Mouse (Mus musculus): ENCODE measurements around the gene 4931428F04Rik. TPM values are rescaled to one million over a fixed set of nuclear protein-coding genes. Genes with fewer than 3 reads are reported as not detected.

The 4931428F04Rik gene
- polyA plus RNA-seq, 1 experiment from 2014 or later = 43.8 TPM

DNA sequence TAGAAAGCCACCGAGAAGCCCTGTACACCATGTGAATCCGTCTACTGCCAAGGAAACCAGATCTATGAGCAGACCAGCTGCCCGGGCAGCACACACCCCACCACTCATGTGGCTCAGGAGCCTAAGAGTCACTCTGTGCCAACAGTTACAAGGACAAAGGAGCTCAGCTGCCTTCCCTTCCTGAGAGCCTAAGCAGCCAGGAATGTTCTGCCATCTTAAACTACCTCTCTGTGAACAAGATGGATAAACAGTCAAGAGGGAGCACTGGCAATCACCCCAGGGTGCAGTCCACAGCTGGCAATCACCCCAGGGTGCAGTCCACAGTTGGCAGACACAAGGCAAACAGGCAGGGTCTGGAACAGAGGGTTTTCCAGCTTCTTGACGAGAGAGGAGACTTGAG lies 28.3 kb upstream of the 4931428F04Rik start:
- H3K27ac ChIP-seq = no peak overlapping the region
- 90% methylated on average over 4 of the region's 4 CpGs for WGBS
- no peaks in the 10 kb centered on the region for H3K27me3 ChIP-seq (ENCODE audit: insufficient read depth, poor library complexity, severe bottlenecking)
- H3K36me3 ChIP-seq = peaks cover 76% of the 10 kb centered on the region
- no peak for DNase-seq (ENCODE audit: low spot score)
- no peaks in the 10 kb centered on the region for H3K4me1 ChIP-seq (replicated peaks)
- no peaks in the 10 kb centered on the region for H3K9me3 ChIP-seq
- H3K4me3 ChIP-seq = no peak overlapping the region

DNA sequence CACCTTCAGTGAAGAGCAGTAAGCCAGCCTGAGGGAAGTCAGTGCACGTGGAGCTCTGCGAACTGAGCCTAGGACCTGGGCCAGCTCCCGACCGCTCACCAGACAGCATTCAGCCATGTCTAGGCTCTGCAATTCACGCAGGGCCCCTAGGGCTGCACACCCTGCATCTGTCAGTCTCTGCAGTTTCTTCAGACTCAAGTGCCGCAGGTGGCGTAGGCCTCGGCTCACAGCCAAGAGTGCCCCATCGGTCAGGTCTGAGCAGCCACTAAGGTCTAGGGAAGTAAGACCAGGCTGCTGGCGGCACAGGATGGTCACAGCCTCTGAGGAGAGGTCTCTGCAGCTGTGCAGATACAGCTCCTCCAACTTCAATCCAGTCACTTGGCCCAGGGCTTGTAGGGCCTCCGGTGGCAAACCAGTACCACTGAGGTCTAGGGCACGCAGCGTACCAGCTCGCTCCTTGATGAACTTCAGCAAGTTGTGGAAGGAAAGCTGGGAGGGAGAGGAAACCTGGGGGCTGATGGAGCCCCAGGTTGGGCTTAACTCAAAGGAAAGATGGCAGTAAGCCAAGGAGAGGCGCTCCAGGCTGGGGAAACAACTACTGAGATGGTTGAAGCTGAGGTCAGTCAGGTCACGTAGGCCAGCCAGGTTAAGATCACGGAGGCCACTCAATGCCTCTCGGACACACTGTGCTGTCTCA lies 25.6 kb upstream of the 4931428F04Rik start:
- Histone ChIP-seq H3K27ac (no peak overlapping the region), H3K36me3 (peaks cover 96% of the 10 kb centered on the region), H3K4me1 (replicated peaks) (no peaks in the 10 kb centered on the region), H3K9me3 (no peaks in the 10 kb centered on the region), H3K27me3 (ENCODE audit: insufficient read depth, poor library complexity, severe bottlenecking) (no peaks in the 10 kb centered on the region), H3K4me3 (no peak overlapping the region)
- no peak for DNase-seq (ENCODE audit: low spot score)
- 94% methylated on average over 18 of the region's 18 CpGs for WGBS

DNA sequence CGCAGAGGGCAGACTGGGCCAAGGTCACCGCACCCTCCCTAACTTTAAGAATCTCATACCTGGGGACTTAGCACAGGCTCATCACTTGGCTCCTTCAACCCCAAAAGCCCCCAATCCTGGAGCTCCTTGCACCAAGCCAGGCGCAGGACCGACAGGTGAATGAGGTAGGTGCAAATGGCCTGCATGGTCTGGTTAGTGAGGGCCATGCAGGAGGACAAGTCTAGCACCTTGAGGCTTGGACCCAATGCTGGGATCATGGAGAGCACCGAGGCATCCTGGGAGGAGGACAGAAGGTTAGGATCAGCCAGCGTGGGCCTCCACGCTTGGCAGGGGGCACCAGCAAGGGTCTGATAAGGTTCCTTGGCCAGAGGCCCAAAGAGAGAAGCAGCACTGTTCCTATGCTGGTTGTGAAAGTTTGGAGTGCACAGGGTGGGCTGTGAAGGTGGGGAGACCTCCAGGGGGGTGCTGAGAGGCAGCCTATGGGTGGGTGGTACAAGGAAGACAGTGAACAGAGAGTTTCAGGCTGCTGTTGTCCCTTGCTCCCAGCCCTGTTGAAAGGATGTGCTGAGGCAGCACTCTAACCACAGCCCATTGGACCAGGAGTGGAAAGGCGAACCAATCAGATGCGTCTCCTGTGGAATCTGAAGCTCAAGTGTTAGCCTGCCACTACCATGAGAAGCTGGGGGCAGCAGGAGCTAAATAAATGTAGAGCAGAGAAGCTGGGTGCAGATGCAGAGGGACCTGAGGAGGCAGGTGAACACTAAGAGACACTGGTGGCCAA lies 24.1 kb upstream of the 4931428F04Rik start:
- Histone ChIP-seq H3K4me3 (no peak overlapping the region), H3K4me1 (replicated peaks) (no peaks in the 10 kb centered on the region), H3K27me3 (ENCODE audit: insufficient read depth, poor library complexity, severe bottlenecking) (no peaks in the 10 kb centered on the region), H3K9me3 (no peaks in the 10 kb centered on the region), H3K36me3 (peaks cover 97% of the 10 kb centered on the region), H3K27ac (no peak overlapping the region)
- 81% methylated on average over 9 of the region's 9 CpGs for WGBS
- no peak for DNase-seq (ENCODE audit: low spot score)

DNA sequence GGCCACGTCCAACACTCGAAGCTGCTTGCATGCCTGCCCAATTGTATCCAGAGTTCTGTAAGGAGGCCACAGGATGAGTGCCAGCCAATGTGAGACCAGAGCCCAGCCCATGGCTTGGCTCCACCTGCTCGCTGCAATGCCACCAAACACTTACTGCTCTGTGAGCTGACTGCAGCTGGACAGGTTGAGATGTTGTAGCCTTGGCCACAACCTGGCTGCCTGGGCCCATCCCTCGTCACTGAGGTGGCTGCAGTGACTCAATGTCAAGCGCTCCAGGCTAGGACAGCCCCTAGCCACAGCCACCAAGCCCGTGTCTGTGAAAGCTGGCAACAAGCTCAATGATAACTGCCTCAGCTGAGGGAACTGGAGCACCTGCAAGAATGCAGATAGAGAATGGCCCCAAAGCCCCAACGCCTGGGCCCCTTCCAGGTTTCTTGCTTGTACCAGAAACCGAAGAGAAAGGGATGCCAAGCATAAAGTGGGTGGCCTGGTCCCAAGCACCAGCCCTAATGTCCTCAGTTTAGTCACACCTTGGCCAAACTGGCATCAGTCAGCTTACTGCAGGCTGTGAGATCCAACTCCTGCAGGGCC lies 23.3 kb upstream of the 4931428F04Rik start:
- WGBS = 89% methylated on average over 8 of the region's 8 CpGs
- no peak overlapping the region for H3K27ac ChIP-seq
- no peaks in the 10 kb centered on the region for H3K4me1 ChIP-seq (replicated peaks)
- H3K36me3 ChIP-seq = peaks cover 97% of the 10 kb centered on the region
- H3K9me3 ChIP-seq = no peaks in the 10 kb centered on the region
- no peak overlapping the region for H3K4me3 ChIP-seq
- H3K27me3 ChIP-seq (ENCODE audit: insufficient read depth, poor library complexity, severe bottlenecking) = no peaks in the 10 kb centered on the region
- no peak for DNase-seq (ENCODE audit: low spot score)

DNA sequence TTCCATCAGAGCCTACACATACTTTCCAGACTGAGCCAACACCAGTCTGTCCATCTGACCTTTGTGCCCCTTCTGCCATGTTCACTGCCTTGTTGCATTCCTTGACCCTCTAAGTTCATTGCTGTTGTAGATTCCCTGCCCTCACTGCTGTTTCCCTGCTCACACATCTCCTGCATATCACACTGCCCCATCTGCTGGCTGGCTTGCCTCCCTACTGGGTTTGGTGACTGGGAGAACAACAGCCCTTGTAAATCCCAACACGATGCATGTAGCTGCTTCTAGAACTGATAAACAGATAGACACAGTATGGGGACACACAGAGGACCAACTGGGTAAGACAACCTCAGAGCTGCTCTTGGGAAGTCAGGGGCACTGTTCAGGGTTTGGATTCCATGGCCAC lies 22.1 kb upstream of the 4931428F04Rik start:
- Histone ChIP-seq H3K9me3 (no peaks in the 10 kb centered on the region), H3K27ac (no peak overlapping the region), H3K27me3 (ENCODE audit: insufficient read depth, poor library complexity, severe bottlenecking) (no peaks in the 10 kb centered on the region), H3K4me3 (no peak overlapping the region), H3K4me1 (replicated peaks) (no peaks in the 10 kb centered on the region), H3K36me3 (peaks cover 99% of the 10 kb centered on the region)
- 79% methylated on average over 1 of the region's 1 CpGs for WGBS
- DNase-seq (ENCODE audit: low spot score) = no peak

DNA sequence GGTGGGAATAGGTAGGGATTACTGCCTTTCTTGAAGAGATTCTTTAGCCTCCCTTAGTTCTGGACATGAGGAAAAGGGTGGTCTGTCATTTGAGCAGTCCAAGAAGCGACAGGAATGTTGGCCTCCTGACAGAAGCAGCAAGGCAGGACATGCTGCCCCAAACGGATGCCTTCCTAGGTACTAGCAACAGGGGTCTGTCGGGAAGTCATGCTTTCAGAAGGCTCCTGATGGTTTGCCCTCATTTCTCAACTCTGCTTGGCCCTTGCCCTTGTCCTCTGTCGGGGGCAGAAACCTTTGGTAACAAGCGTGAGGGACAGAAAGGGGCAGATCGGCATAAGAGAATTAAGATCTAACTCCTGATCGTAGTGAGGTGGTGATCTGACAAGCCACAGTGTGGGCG lies 20.5 kb upstream of the 4931428F04Rik start:
- no peak overlapping the region for H3K4me3 ChIP-seq

DNA sequence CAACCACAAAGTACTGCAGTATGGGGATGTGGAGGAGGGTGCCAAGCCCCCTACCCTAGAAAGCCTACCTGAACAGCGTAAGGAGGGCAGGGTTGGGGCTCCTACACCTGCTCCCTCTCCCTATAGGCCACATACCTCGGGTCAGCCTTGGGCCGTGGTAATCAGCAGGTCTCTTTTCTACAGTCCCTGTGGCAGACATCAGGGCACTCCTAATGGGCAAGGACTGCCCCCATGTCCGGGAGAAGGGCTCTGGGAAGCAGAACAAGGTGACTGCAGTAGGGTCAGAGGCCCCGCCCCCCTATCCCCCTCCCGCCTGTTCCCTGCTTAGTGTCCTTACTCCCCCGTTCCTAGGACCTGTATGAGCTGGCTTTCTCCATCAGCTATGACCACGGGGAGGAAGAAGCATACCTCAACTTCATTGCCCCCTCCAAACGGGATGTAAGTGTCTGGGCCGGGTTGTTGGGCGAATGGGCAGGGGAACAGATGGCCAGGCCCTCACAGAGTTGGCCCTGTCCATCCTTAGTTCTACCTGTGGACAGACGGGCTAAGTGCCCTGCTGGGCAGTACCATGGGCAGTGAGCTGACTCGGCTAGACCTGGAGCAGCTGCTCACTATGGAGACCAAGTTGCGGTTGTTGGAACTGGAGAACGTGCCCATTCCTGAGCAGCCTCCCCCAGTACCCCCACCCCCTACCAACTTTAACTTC lies 19.6 kb upstream of the 4931428F04Rik start:
- H3K27me3 ChIP-seq (ENCODE audit: insufficient read depth, poor library complexity, severe bottlenecking) = no peaks in the 10 kb centered on the region
- H3K36me3 ChIP-seq = peaks cover 88% of the 10 kb centered on the region
- 85% methylated on average over 15 of the region's 15 CpGs for WGBS
- H3K4me3 ChIP-seq = no peak overlapping the region
- no peak overlapping the region for H3K27ac ChIP-seq
- peaks cover 21% of the 10 kb centered on the region for H3K4me1 ChIP-seq (replicated peaks)
- H3K9me3 ChIP-seq = no peaks in the 10 kb centered on the region
- no peak for DNase-seq (ENCODE audit: low spot score)

More for the DNA sequence above, 20.5 kb upstream of the 4931428F04Rik start:
- H3K9me3 ChIP-seq = no peaks in the 10 kb centered on the region
- H3K27me3 ChIP-seq (ENCODE audit: insufficient read depth, poor library complexity, severe bottlenecking) = no peaks in the 10 kb centered on the region
- no peak for DNase-seq (ENCODE audit: low spot score)
- no peak overlapping the region for H3K27ac ChIP-seq
- peaks cover 88% of the 10 kb centered on the region for H3K36me3 ChIP-seq
- WGBS = 86% methylated on average over 8 of the region's 8 CpGs
- peaks cover 15% of the 10 kb centered on the region for H3K4me1 ChIP-seq (replicated peaks)

DNA sequence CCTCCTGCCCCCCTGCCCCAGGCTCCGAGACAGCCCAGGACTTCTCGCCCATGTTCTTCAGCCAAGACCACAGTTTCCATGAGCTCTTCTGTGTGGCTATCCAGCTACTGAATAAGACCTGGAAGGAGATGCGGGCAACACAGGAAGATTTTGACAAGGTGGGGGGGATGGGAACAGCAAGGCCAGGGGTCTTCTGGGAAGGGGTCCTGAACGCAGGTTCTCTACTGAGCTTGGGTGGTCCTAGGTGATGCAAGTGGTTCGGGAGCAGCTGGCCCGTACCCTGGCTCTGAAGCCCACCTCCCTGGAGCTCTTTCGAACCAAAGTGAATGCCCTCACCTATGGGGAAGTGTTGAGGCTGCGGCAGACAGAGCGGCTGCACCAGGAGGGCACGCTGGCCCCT lies 18.8 kb upstream of the 4931428F04Rik start:
- 93% methylated on average over 10 of the region's 10 CpGs for WGBS
- DNase-seq (ENCODE audit: low spot score) = no peak
- peaks cover 88% of the 10 kb centered on the region for H3K36me3 ChIP-seq

DNA sequence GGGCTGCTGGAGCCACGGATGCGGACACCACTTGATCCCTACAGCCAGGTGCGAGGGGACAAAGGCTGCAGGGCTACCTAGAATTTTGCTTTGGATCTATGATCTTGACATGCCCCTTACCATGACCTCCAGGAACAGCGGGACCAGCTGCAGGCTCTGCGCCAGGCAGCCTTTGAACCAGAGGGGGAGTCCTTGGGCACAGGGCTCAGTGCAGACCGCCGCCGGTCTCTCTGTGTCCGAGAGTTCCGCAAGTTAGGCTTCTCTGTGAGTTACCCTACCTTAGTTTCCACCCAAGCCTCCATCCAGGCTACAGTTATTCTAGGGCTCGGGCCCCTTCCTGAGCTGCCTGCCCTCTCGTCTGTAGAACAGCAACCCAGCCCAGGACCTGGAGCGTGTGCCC lies 18.0 kb upstream of the 4931428F04Rik start:
- DNase-seq (ENCODE audit: low spot score) = no peak
- Histone ChIP-seq H3K9me3 (no peaks in the 10 kb centered on the region), H3K27ac (no peak overlapping the region), H3K4me3 (no peak overlapping the region), H3K27me3 (ENCODE audit: insufficient read depth, poor library complexity, severe bottlenecking) (no peaks in the 10 kb centered on the region), H3K4me1 (replicated peaks) (peaks cover 21% of the 10 kb centered on the region), H3K36me3 (peaks cover 88% of the 10 kb centered on the region)
- 94% methylated on average over 13 of the region's 13 CpGs for WGBS

More for the DNA sequence above, 18.8 kb upstream of the 4931428F04Rik start:
- no peak overlapping the region for H3K4me3 ChIP-seq
- H3K4me1 ChIP-seq (replicated peaks) = peaks cover 21% of the 10 kb centered on the region
- H3K27me3 ChIP-seq (ENCODE audit: insufficient read depth, poor library complexity, severe bottlenecking) = no peaks in the 10 kb centered on the region
- no peaks in the 10 kb centered on the region for H3K9me3 ChIP-seq
- H3K27ac ChIP-seq = no peak overlapping the region

DNA sequence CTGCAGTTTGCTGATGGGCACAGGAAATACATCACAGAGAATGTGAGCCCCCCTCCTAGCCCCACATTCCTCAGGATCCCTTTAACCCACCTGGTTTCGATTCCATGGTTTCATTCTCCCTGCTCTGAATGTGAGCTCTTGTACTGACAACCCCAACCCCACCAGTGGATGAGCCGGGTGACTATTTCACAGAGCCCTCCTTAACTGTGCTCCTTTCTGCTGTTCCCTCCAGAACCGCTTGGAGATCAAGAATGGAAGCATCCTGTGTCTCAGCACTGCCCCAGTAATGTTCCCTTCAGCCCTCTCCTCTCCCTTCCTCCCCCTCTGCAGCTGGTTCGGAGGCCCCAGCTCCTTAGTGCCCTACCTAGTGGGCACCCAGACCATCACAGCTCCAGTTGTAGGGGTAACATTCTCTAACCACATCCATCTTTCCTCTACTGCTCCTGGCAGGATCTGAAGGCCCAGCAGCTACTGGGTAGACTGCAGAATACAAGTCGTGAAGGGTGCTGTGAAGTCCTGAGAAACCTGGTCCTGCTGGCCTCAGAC lies 16.6 kb upstream of the 4931428F04Rik start:
- no peaks in the 10 kb centered on the region for H3K27me3 ChIP-seq (ENCODE audit: insufficient read depth, poor library complexity, severe bottlenecking)
- peak overlapping the region; percentile 38 for H3K4me3 ChIP-seq
- H3K4me1 ChIP-seq (replicated peaks) = peaks cover 21% of the 10 kb centered on the region
- peak overlapping the region; percentile 64 for H3K27ac ChIP-seq
- DNase-seq (ENCODE audit: low spot score) = no peak
- peaks cover 88% of the 10 kb centered on the region for H3K36me3 ChIP-seq
- no peaks in the 10 kb centered on the region for H3K9me3 ChIP-seq
- 62% methylated on average over 5 of the region's 5 CpGs for WGBS

DNA sequence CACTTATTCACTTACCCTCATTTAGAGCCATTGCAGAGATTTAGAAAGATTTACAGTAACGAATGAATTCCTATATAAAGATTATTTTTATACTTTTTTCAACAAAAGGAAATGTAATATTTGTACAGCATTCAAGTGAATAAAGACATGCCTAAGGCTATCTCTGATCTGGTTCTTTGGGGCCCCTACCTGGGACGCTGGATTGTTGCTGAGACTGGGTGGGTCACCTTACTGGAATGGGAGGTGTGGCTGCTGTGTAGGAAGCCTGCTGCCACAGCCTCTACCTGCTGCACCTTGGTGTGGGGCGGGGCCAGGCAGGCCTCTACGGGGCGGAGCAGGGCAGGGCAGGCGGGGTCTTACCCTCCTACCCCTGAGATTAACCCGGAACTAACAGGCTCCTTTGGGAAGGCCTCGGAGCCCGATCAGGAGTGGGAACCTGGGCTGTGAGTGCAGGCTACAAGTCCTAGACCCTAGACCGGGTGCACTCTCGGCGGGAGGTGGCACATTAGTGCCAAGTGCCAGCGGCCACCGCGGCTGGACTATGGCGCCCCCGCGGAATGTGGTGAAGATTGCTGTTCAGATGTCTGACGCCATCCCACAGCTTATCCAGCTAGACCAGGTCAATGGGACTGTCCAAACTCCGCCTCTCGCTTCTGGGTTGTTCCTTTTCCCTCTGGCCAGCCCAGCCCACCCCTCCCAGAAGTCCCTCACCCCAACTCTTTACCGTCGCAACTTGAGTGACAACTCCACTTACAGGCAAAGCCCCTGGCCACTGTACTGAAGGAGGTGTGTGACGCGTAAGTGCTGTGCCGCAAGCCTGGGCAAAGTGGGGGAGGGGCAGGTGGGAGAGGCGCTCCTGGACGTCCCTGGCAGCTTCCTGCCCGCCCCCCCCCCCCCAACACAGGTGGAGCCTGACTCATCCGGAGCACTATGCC lies 15.8 kb upstream of the 4931428F04Rik start, which contains the start of gene Elmo3:
Gene Elmo3 (plus strand): TSS at position 391 of the 935 bp plus-strand sequence.
- no peaks in the 10 kb centered on the region for H3K9me3 ChIP-seq
- 8% methylated on average over 29 of the region's 30 CpGs for WGBS
- H3K27ac ChIP-seq = peak within 1 kb of the TSS; percentile 64
- H3K27me3 ChIP-seq (ENCODE audit: insufficient read depth, poor library complexity, severe bottlenecking) = no peaks in the 10 kb centered on the region
- H3K36me3 ChIP-seq = peaks cover 88% of the 10 kb centered on the region
- H3K4me1 ChIP-seq (replicated peaks) = peaks cover 21% of the 10 kb centered on the region
- peak within 1 kb of the TSS; percentile 38 for H3K4me3 ChIP-seq
- DNase-seq (ENCODE audit: low spot score) = peak; percentile 51
